Mouse (Mus musculus): ENCODE results near the gene Slx4ip.

Slx4ip gene

GRCm38 (mm10) chr2:137101074-137101473, 210.1 kb downstream of the Slx4ip start:
- no peak for DNase-seq (ENCODE audit: low spot score in 2 of 2)

GRCm38 (mm10) chr2:137107203-137107602, 216.2 kb downstream of the Slx4ip start:
- DNase-seq (ENCODE audit: low spot score in 2 of 2): no peak

- DNase-seq (ENCODE audit: low spot score in 2 of 2): no peak
These were observed 216.9 kb downstream of the Slx4ip start for GRCm38 (mm10) chr2:137107946-137108345.

- DNase-seq (ENCODE audit: low spot score in 2 of 2): no peak
These were observed 218.5 kb downstream of the Slx4ip start for GRCm38 (mm10) chr2:137109321-137110213.

- no peak for DNase-seq (ENCODE audit: low spot score in 2 of 2)
These were observed 219.3 kb downstream of the Slx4ip start for GRCm38 (mm10) chr2:137110214-137110898.

- no peak for DNase-seq (ENCODE audit: low spot score in 2 of 2)
These were observed 222.5 kb downstream of the Slx4ip start for GRCm38 (mm10) chr2:137113288-137114061.

DNA sequence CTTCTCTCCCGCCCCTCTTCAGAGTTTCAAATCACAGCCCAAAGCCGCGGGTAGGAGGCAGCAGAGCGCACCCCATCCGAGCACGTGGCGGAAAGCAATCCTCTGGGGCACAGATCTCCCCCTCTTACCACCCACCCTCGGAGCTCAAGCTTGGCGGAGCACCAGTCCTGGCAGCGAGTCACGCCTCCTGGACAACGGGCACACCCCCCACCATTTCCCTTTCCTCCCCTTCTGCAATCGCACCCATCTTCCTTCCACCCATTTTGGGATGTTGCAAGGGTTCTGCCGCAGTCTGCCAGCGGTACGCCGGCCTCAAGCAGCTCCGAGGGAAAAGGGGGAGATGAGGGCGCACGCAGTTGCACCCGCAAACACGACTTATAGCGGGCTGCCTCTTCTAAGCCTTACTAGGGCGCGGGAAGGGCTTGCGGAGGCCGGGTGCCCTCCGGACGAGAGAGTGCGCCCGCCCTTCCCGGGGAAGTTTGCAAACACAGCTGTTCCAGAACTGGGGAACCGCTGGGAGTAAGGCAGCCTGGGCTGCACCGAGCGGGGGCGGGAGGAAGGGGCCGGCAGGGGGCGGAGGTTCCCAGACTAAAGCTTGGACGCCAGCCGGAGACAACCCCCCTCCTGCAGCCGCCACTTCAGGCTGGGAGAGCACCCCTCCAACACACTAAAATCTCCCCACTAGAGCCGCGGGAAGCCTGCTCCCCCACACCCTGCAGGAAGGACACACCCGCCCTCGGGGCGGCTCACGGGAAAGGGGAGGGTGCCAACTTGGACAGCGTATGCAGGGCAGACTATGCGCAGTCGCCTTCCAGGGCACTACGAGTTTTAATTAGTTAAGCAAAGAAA, 223.5 kb downstream of the Slx4ip start:
- peak in 1 of 2 experiments; percentile 53 for DNase-seq (ENCODE audit: low spot score in 2 of 2)

DNA sequence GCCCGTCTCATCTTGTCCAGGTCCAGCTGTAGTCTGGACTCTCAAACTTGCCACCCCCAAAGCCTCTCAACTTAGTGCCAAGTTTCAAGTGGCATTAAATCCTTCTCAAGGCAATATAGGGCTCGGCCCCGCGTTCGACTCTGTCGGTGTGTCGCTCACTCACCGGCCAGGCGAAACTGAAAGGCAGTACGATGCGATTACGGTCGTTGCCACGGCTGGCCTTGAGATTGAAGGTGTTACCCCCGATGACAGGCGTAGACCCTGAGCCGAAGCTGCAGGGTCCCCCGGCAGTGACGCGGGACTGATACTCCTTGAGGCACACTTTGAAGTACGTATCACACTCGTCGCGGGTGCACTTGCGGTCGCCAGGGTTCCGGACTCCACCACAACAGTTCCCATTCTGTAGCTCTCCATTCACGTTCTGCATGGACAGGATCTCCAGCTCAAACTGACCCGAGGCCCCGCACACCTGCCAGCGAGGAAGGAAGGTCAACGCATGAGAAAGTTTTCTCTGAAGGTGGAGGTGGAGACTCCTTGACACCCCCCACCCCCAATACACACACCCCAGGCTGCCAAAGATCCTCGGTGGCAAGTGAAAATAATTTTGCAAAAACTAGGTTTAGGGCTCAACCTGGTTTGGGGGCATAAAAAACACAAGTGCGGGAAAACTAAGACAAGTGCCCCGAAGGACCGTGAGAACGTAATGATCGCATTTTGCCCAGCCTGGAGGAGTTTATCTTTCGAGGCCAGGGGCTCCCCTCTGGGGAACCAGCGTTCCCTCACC, 224.4 kb downstream of the Slx4ip start:
- peak in 1 of 2 experiments; percentile 20 for DNase-seq (ENCODE audit: low spot score in 2 of 2)

- peak; percentile 5 to 22 for DNase-seq (ENCODE audit: low spot score in 2 of 2)
These were observed 225.1 kb downstream of the Slx4ip start, which contains the start of gene Jag1 for GRCm38 (mm10) chr2:137116025-137116674. Jag1 (minus strand) TSS chr2:137116644.

GRCm38 (mm10) chr2:137116675-137117320, 225.8 kb downstream of the Slx4ip start:
- peak; percentile 41 to 77 for DNase-seq (ENCODE audit: low spot score in 2 of 2)

- peak; percentile 32 to 70 for DNase-seq (ENCODE audit: low spot score in 2 of 2)
These were observed 226.3 kb downstream of the Slx4ip start for GRCm38 (mm10) chr2:137117321-137117690.

All from spleen, postnatal 10 days (tissue).